Mouse (Mus musculus) cerebellum, adult 2 months (tissue): Measurements from ENCODE around the gene Cables2.

Source experiments
- CTCF ChIP-seq: fragments of 200-500 bp; IDR thresholded peaks from 2 replicates; pipeline ENCODE4 v1.5.1; 2011; ENCODE audit warnings: low read depth, mild to moderate bottlenecking, control low read depth, low read length, moderate library complexity, borderline replicate concordance; ENCODE audit not compliant: insufficient read depth
- POLR2A ChIP-seq: fragments of 200-500 bp; IDR thresholded peaks from 2 replicates; pipeline ENCODE4 v1.6.1; 2011; ENCODE audit warnings: low read length, control low read depth, borderline replicate concordance; ENCODE audit not compliant: insufficient read depth

DNA sequence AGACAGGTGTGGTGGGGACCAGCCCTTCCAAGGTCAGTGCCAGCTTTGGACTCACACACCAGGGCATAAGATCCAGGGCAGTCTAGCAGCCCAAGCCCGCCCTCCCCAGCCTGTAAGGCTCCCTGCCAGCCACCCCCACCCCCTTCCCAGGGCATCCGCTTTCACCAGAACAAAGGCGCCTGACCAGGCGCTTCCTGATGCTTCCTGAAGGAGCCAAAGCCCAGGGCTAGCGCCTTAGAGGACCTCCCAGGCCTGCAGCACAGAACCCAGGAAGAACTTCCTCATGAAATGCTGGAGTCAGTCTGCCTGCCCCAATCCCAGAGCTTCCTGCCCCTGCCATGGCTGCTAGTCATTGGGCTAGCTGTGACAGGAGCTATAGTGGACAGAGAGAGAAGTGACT, 54.6 kb downstream of the Cables2 start:
- TF ChIP-seq POLR2A (no peak), CTCF (no peak)
